Mouse (Mus musculus): ENCODE measurements around the gene Poln. TPM values are rescaled to one million over a fixed set of nuclear protein-coding genes. Genes with fewer than 3 reads are reported as not detected.

Poln gene
- polyA plus RNA-seq, 2 experiments from 2014 or later = 0.77 to 3.5 TPM

DNA sequence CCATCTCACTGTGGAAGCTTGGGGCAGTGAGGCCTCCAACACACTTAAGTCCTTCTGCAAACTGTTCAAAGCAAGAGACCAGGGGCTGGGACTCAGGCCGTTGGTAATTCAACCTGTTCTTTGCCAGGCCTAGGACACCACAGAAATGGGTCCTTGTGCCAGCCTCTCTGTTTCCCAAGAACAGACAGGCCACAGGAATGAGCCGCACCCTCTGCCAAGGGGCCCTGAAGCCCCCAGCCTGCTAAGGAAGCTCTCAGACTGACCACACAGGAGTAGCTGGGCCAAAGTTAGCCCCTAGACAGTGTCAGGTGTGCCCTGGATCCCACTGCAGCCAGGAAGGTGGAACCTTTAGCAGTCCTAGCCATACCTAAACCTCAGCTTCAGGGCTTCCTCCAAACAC, 17.1 kb upstream of the Poln start:
- ATAC-seq = no peak

DNA sequence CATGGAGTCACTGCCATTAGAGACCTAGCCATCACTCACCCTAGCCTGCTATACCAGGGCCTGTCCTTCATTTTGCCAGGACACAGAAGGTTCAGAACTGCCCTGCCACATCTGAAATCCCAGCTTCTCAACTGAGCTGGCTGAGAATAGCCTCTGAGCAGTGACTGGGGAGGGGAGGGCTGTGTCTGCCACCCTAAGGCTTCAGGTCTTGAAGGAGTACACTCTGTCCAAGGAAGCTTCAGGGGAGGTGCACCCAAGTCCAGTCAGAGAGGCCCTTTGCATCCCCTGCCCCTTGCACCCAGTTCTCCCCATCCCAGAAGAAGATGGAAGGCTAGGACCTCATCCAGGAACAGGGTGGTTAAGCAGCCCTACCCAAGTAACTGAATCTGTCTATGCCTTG, 16.5 kb upstream of the Poln start:
- no peak for ATAC-seq

GRCm38 (mm10) chr5:34185051-34185580, 15.9 kb upstream of the Poln start:
- no peak for ATAC-seq

DNA sequence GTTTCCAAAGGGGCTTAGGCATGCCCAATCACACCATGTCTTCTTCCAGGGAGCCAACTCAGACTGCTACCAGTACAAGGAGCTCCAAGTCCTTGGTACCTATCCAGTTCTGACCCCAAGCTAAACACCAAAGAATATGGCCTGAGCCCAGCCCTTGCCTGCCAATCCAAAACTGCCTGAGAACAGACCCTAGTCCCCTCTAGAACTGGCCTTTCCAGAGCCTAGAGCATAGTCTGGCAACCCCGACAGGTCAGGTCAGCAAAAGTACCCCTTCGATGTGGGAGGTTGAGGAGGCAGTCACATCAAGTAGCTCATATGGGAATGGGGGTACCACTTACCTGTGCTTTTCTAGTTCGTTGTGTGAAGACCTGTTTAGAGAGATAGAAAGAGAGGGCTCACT, 14.7 kb upstream of the Poln start:
- ATAC-seq = no peak

GRCm38 (mm10) chr5:34183156-34183880, 14.1 kb upstream of the Poln start:
- no peak for ATAC-seq

DNA sequence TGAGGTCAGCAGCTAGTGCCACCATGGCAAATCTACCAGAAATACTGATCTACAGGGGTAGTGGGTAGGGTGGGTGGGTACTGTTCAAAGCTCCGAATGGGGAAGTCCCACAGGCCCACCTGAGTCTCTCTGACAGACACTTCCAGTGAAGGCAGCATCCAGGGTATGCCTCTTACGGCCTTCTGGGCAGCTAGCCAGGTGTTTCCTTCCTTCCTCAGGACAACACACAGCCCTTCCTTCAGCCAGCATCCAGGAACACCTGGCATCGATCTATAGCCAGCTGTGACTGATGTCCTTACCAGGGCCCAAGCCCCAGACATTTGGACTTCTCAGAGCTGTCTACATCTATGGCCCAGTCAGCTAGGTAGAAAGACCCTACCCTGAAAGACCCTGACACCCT, 13.2 kb upstream of the Poln start:
- no peak for ATAC-seq

- ATAC-seq = no peak
Measured at GRCm38 (mm10) chr5:34177821-34178220, 8.6 kb upstream of the Poln start.

DNA sequence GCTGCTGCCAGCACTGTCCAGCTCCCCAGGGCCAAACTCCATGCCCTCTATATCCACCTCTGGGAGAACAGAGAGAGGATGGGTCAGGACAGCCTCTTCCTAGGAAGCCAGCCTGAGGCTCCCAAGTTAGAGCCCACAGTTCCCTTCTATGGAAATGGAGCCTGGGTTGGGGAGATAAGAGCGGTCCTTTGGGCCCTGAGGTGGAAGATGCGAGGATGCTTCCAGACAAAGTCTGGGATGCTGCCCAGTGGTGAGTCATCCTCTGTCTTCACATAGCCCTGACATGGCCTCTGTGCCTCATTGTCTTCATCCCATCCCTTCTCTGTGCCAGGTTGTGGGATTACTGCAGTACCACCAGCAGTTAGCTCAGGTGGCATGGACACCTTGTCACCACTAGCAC, 7.8 kb upstream of the Poln start:
- no peak for ATAC-seq

GRCm38 (mm10) chr5:34176691-34177090, 7.4 kb upstream of the Poln start:
- ATAC-seq = no peak

DNA sequence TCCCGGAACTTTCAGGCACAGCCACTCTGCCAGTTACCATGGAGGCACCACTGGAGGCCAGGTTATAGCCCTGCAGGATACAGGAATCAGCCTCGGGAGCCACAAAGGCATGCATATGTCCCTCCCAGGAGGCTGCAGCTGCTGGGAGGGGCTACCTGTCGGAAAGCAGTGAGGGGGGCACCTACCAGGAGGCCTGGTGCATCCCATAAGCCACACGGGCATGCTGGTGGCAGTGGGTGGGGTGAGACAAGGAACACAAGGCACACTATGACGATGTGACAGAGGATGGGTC, 6.1 kb upstream of the Poln start:
- ATAC-seq = no peak

DNA sequence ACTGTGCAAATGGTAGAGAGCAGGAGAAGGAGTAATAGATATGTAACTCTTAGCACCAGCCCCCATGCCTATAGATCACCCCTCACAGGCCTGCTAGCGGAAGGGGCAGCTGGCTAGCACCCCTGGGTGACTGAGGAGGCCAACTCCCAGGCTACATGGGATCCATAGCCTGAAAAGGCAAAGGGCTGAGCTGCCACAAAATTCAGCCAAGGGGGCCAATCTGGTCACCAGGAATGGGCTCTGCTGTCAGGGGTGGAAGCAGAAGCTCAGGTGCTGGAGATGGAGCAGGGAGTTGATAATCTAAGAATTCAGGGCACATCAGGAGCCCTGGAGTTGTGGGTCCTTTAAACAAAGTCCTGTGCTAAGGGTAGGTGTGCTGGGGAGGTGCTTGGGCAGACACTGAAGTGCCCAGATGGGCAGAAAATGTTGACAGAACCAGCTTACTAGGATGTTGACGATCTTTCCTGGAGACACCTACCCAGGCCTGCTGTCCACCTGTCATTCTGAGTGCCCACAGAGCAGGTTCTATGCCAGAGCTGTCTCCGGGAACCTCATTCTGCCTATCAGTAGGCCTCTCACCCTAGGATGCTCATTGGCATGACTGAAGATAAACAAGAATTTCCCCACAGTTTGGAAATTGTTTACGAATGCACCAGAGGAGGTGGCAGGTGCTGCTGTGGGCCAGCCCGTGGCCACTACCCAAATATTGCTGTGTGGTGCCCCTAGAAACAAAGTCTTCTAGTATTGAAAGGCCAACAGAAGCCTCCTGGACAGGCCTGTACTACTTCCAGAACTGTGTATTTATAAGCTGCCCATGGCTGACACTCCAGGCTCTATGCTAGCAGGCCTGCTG, 5.5 kb upstream of the Poln start:
- no peak for ATAC-seq

GRCm38 (mm10) chr5:34174021-34174420, 4.8 kb upstream of the Poln start:
- no peak for ATAC-seq

DNA sequence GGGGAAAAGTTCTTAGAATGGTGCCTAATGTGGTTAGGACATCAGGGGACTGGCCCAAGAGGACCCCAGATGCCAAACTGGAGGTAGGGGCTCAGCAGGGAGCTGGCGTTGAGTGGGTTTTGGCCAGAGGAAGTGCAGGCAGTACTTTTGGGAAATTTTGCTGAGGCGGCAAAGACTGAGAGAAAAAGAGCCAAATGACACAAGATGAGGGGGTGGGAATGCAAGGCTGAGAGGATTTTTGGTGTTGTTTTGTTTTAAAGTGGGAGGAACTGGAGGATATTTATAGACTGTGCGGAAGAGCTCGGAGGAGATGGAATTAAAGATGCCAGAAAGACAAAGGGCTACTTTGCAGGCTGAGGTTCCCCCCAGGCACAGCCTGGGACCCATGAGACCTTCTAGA, 1.5 kb upstream of the Poln start:
- no peak for ATAC-seq

- ATAC-seq = no peak
Measured at GRCm38 (mm10) chr5:34169954-34170353, 706 bp upstream of the Poln start.

DNA sequence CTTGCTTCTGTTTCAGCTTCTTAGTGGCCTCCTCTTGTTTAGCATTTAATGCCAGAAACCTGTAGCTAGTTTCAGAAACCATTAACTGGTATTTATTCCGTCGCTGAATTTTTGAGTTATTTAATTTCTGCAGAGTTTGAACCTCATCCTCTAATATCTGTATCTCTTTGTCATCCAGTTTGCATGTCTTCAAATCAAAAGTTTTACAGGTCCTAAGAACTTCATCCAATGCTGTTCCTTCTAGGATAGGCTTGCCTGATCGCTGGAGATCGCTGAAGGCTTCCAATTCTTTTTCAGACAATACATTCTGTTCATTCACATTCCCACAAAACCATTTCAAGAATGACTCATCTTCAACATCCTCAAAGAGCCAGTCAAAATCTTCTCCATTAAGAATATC, 1.4 kb downstream of the Poln start:
- no peak for ATAC-seq

DNA sequence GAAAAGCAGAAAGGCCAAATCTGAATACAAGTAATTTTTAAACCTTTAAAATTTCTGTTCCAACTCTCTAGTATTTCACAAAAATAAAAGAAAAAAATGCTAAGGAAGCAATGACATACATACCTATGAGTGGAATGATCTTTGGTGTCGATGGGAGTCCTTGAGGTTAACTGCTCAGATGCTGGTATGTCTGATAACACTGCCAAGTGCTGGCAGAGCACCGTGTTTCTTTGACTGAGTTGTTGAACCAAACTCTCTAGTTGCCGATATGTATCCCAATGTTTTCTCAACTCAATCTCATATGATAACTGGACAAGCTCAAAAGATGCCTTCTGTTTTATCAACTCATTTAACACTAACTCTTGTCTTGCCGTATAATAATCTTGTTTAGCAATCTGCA, 3.5 kb downstream of the Poln start:
- no peak for ATAC-seq

GRCm38 (mm10) chr5:34148476-34148875, 20.8 kb downstream of the Poln start:
- no peak for ATAC-seq

DNA sequence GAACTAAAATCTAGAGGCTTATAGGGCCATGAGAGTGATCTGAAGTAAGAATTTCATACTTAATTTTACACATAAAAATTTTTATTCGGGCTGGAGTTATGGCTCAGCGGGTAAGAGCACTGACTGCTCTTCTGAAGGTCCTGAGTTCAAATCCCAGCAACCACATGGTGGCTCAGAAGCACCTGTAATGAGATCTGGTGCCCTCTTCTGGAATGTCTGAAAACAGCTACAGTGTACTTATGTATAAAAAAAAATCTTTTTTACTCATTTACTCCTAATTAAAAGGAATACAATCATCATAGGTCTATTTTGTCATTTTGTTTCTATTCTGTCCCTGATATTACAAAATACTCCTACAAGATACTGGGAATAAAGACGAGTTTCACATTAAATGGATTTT, 21.7 kb downstream of the Poln start:
- no peak for ATAC-seq

GRCm38 (mm10) chr5:34139751-34140150, 29.5 kb downstream of the Poln start:
- ATAC-seq = peak; percentile 75

DNA sequence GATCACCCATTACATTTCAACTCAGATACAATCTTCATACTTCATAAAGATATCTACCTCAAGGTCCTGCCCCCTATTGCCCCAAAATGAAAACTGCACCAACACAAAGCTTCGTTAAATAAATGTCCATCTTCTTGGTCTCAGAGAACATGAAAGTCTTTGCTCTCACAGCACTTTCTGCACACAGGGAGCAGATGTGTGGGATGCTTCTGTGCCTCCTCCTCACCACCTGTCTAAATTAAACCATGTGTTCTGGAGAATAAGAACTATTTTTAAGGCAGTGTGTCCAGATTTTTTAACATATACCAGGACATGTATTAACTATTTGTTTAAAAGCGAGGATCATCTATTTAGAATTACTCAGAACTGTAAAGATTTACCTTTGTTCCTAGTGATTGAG, 36.5 kb downstream of the Poln start:
- no peak for ATAC-seq

GRCm38 (mm10) chr5:34124131-34124530, 45.1 kb downstream of the Poln start:
- ATAC-seq = no peak

DNA sequence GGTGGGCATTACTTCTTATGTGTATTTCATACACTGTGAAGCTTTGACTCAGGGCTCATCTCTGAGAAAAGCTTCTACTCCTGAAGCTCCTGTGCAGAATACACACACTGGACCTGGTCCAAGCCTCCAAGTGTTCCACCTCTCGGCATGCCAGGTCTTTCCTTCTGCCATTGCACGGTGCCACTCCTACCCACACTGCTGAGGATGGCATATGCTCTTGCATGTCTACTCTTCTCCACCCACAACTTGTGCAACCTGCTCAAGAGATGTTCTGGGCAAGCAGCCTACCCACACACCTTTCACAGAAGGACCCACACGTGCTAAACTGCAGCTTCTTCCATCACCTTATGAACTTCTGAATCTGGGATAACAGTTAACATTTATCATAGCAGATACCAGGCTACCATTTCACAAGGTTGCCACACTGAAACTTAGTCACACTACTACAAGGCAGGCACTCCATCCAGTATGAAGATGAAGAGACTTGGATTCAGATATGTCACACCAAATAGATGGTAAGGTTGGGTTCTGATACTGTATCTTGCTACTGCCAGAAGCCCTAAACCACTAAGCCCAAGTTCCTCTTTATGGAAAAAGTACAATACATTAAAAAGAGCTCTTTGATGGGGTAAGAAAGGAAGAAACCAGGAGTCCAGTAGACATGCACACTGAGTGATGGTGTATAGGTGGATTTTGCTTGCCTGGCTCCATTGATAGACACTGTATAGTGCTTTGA, 50.0 kb downstream of the Poln start:
- no peak for ATAC-seq

DNA sequence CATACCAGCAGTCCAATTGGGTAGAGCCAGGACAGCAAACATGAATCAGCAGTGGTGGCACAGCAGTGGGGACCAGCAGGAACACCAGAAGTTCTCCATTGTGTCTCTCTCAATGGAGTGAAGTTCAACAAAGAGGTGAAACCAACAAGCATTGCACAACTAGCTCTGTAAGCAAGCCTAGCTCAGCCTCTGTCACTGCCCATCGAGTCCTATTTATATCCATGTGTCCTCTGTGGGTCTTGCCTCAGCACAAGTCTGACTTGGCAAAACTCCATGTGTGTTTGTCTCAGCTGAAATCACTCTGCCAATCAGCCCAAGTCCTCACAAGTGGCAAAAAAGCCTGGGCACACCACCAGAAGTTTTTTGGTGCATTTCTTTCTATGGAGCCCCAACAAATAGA, 63.6 kb downstream of the Poln start:
- ATAC-seq = no peak

DNA sequence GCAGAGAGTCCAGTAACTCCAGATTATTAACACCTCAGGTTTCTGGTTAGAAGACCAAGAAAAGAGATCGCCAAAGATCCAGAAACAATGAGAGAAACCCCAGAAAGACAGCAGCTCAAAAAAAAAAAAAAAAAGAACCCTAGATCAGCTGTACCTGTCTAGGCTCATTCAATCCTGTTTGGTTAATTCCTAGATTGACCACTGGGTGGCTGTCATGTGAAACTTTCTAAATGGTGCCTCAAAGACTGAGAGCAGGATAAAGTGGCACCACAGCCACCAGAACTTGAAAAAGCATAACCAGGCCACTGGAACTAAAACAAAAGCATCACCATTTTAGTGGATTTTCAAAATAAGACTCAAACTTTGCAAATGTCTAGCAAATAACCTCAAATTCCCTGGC, 71.9 kb downstream of the Poln start:
- ATAC-seq = no peak
